ENCODE assay signal across 12 mouse cellular contexts in the genomic region with DNA sequence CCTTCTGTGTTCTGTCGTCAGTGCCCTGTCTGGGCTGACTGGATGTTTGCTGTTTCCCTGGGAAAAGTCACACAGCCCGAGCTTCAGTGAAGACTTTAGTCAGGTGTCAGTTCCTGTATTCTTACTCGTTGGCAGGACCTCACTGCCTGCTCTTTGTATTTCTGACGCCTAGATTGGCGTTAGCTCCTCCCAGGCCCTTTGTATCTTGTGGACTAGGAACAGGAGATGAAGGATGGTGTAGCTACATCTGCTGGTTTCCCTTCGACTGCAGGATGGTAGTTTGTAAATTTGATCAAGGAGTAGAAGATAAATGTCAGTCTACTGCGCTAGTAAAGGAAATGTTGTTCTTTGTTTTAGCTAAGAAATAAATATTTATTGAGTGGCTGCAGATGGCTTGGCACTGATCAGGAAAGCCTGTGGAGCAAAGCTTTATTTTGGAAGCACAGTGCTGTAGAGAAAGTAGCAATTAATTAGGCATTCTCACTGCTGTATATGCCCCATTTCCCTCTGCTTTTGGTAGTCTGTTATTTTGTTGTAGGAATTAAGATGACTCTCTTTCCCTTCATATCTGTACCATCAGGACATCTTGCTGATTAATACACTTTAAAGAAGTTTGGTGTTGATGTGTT.
"Had no signal": no experiment of that assay in that cellular context is flagged by ENCODE, and none has a peak within 500 bp of the region (broad histone marks: within the 10 kb centered on the region; RNA-seq: fewer than 3 reads in every experiment).

No protein-coding gene starts in this region.

- H3K4me3 ChIP-seq: kidney, embryonic 15.5 days; limb, embryonic 15.5 days; liver, embryonic 13.5 days; midbrain, embryonic 13.5 days; stomach, embryonic 15.5 days had no signal

- ATAC-seq: liver, postnatal 0 days; midbrain, embryonic 13.5 days had no signal

- H3K9ac ChIP-seq: kidney, embryonic 15.5 days; limb, embryonic 15.5 days; liver, embryonic 13.5 days; liver, postnatal 0 days; midbrain, embryonic 13.5 days; stomach, embryonic 15.5 days had no signal

- H3K4me1 ChIP-seq: kidney, embryonic 15.5 days; limb, embryonic 15.5 days; midbrain, embryonic 13.5 days; stomach, embryonic 15.5 days had no signal

- H3K9me3 ChIP-seq: kidney, embryonic 15.5 days; limb, embryonic 15.5 days; liver, embryonic 13.5 days; midbrain, embryonic 13.5 days; stomach, embryonic 15.5 days had no signal

- DNase-seq: kidney, postnatal 25 days; layer of hippocampus, adult 9-11 months; layer of hippocampus, postnatal 36 days; liver, embryonic 13.5 days; liver, postnatal 0 days; right cerebral cortex, postnatal 14 days; thymus, adult 2 months; thymus, postnatal 25 days had no signal

- H3K27me3 ChIP-seq: kidney, embryonic 15.5 days; limb, embryonic 15.5 days; liver, embryonic 13.5 days; midbrain, embryonic 13.5 days; stomach, embryonic 15.5 days had no signal

- H3K4me2 ChIP-seq: kidney, embryonic 15.5 days; limb, embryonic 15.5 days; liver, embryonic 13.5 days; midbrain, embryonic 13.5 days; stomach, embryonic 15.5 days had no signal

- H3K27ac ChIP-seq: kidney, embryonic 15.5 days; limb, embryonic 15.5 days; liver, embryonic 13.5 days; midbrain, embryonic 13.5 days; stomach, embryonic 15.5 days had no signal
